Mouse (Mus musculus) E14TG2a.4 (cell line): ENCODE data around the gene Chst8.

ENCODE experiments used
- CTCF ChIP-seq: conservative IDR thresholded peaks from 2 replicates; pipeline ENCODE4 v1.5.1; 2014; ENCODE audit warnings: low read length
- NANOG ChIP-seq: IDR thresholded peaks from 2 replicates; pipeline ENCODE4 v1.6.1; 2014; ENCODE audit warnings: borderline replicate concordance, low read length, mixed read lengths

GRCm38 (mm10) chr7:34722151-34722550 is 90.4 kb downstream of the Chst8 start:
- TF ChIP-seq CTCF (no peak), NANOG (no peak)
